Mouse (Mus musculus) cerebellum, adult 9-11 months (tissue): Measurements from ENCODE around the gene Ier2.
A peak's percentile ranks its signal among the peaks of the same experiment; 100 is the strongest.
"Not testable (repeated sequence)": the region's sequence is repeated elsewhere in the genome, so short reads cannot be mapped to it uniquely, and the experiment has no call there.

Experiments used
- DNase-seq: peaks from one replicate; pipeline ENCODE4 v3.0.0; 2022

The Ier2 gene

GRCm38 (mm10) chr8:84697166-84698130, 34.8 kb upstream of the Ier2 start:
- no peak for DNase-seq

- no peak for DNase-seq
These were observed 32.5 kb upstream of the Ier2 start for GRCm38 (mm10) chr8:84695140-84695539.

- DNase-seq = no peak
These were observed 30.7 kb upstream of the Ier2 start for GRCm38 (mm10) chr8:84693332-84693731.

GRCm38 (mm10) chr8:84689091-84689915, 26.7 kb upstream of the Ier2 start:
- peak; percentile 91 for DNase-seq

- DNase-seq = peak; percentile 87
These were observed 25.1 kb upstream of the Ier2 start, which contains the start of gene Nacc1 for GRCm38 (mm10) chr8:84687705-84688100. Gene Nacc1 (minus strand): TSS chr8:84687862.

- DNase-seq = peak; percentile 68
These were observed 24.5 kb upstream of the Ier2 start for GRCm38 (mm10) chr8:84687003-84687704.

GRCm38 (mm10) chr8:84686191-84687002, 23.7 kb upstream of the Ier2 start, which contains the start of gene Trmt1:
Gene Trmt1 (plus strand): TSS chr8:84686307.
- peak; percentile 52 for DNase-seq

GRCm38 (mm10) chr8:84684537-84684936, 21.9 kb upstream of the Ier2 start:
- peak; percentile 37 for DNase-seq

- no peak for DNase-seq
These were observed 19.6 kb upstream of the Ier2 start for GRCm38 (mm10) chr8:84682257-84682656.

- no peak for DNase-seq
These were observed 18.8 kb upstream of the Ier2 start for GRCm38 (mm10) chr8:84681476-84681875.

- DNase-seq = no peak
These were observed 14.7 kb upstream of the Ier2 start for GRCm38 (mm10) chr8:84677305-84677704.

- not testable (repeated sequence) for DNase-seq
These were observed 7.8 kb upstream of the Ier2 start for GRCm38 (mm10) chr8:84670295-84671006.

- DNase-seq = no peak
These were observed 6.3 kb upstream of the Ier2 start for GRCm38 (mm10) chr8:84668731-84669485.

GRCm38 (mm10) chr8:84668081-84668480, 5.4 kb upstream of the Ier2 start:
- no peak for DNase-seq

GRCm38 (mm10) chr8:84665385-84665893, 2.8 kb upstream of the Ier2 start:
- DNase-seq = no peak

GRCm38 (mm10) chr8:84664566-84665384, 2.1 kb upstream of the Ier2 start:
- peak; percentile 90 for DNase-seq

GRCm38 (mm10) chr8:84663483-84664327, 1.1 kb upstream of the Ier2 start:
- DNase-seq = peak; percentile 98

- no peak for DNase-seq
These were observed 586 bp downstream of the Ier2 start for GRCm38 (mm10) chr8:84661961-84662571.
